Mouse (Mus musculus) lung, postnatal 0 days (tissue): ENCODE measurements around the gene Zan. TPM values are rescaled to one million over a fixed set of nuclear protein-coding genes. Genes with fewer than 3 reads are reported as not detected.

Experiments used
- ATAC-seq: fragments of 200-750 bp; cut with Nextera tagmentation; 2 replicates; pipeline ENCODE4 v1.8.0; 2017; ENCODE audit warnings: moderate library complexity
- DNase-seq: peaks from one replicate; pipeline ENCODE4 v3.0.0-alpha.2; 2016; ENCODE audit warnings: low spot score
- H3K27ac ChIP-seq: fragments of 300-500 bp; sonication (generic); 2 replicates; pipeline ENCODE4 v1.5.1; 2014; ENCODE audit warnings: antibody characterized with exemption, mild to moderate bottlenecking, low read length, mixed read lengths
- H3K27me3 ChIP-seq: fragments of 300-500 bp; sonication (generic); replicated peaks from 2 replicates; pipeline ENCODE4 v1.6.1; 2014; ENCODE audit warnings: low read length, mixed read lengths; ENCODE audit not compliant: insufficient read depth
- H3K36me3 ChIP-seq: fragments of 300-500 bp; sonication (generic); 2 replicates; pipeline ENCODE4 v1.6.1; 2014; ENCODE audit warnings: low read length, mixed read lengths; ENCODE audit not compliant: insufficient read depth
- H3K4me1 ChIP-seq: fragments of 300-500 bp; sonication (generic); 2 replicates; pipeline ENCODE4 v1.6.1; 2014; ENCODE audit warnings: antibody characterized with exemption, low read depth, low read length, mixed read lengths; ENCODE audit not compliant: insufficient read depth
- H3K4me2 ChIP-seq: fragments of 300-500 bp; sonication (generic); replicated peaks from 2 replicates; pipeline ENCODE4 v1.6.1; 2014; ENCODE audit warnings: low read depth, mild to moderate bottlenecking, low read length, moderate library complexity, mixed read lengths
- H3K4me3 ChIP-seq: fragments of 300-500 bp; sonication (generic); 2 replicates; pipeline ENCODE4 v1.5.1; 2014; ENCODE audit warnings: low read depth, low read length
- H3K9ac ChIP-seq: fragments of 300-500 bp; sonication (generic); replicated peaks from 2 replicates; pipeline ENCODE4 v1.6.1; 2014; ENCODE audit warnings: low read depth, mild to moderate bottlenecking
- H3K9me3 ChIP-seq: fragments of 300-500 bp; sonication (generic); 2 replicates; pipeline ENCODE4 v1.6.1; 2016; ENCODE audit warnings: low read length, mixed read lengths
- CTCF ChIP-seq: IDR thresholded peaks from 2 replicates; pipeline ENCODE4 v1.5.1; 2016; ENCODE audit warnings: antibody characterized with exemption, mild to moderate bottlenecking
- EP300 ChIP-seq: IDR thresholded peaks from 2 replicates; pipeline ENCODE4 v1.6.1; 2016; ENCODE audit warnings: antibody characterized with exemption, mild to moderate bottlenecking, control low read depth
- WGBS: fragments of 180-500 bp; shearing (Covaris S2); extraction: QIAGEN DNeasy Blood & Tissue Kit; methylation state at CpG from one replicate; pipeline ENCODE4 v1.1.7; 2014; 5-methylcytosine and 5-hydroxymethylcytosine counted together
- polyA plus RNA-seq: library from polyadenylated mRNA; unstranded; fragments of >200 nt; fragmentation: Nextera tagmentation; extraction: Ambion mirVana; gene quantifications from 2 replicates; pipeline ENCODE4 v1.2.1, GENCODE M21; 2015

The Zan gene
- polyA plus RNA-seq, 1 experiment from 2014 or later, result 0.11 TPM

GRCm38 (mm10) chr5:137409451-137409850, 67.4 kb downstream of the Zan start:
- Histone ChIP-seq H3K9ac (no peak overlapping the region), H3K27ac (no peak overlapping the region), H3K36me3 (no peaks in the 10 kb centered on the region), H3K4me1 (no peaks in the 10 kb centered on the region), H3K4me2 (no peak overlapping the region), H3K9me3 (no peaks in the 10 kb centered on the region), H3K4me3 (no peak overlapping the region), H3K27me3 (no peaks in the 10 kb centered on the region)
- 64% methylated on average over 6 of the region's 6 CpGs for WGBS
- DNase-seq (no peak), ATAC-seq (no peak)
- TF ChIP-seq EP300, result no peak
- TF ChIP-seq CTCF, result no peak

- Histone ChIP-seq H3K27me3 (no peaks in the 10 kb centered on the region), H3K4me2 (no peak overlapping the region), H3K9ac (no peak overlapping the region), H3K27ac (no peak overlapping the region), H3K4me3 (no peak overlapping the region), H3K36me3 (no peaks in the 10 kb centered on the region), H3K9me3 (no peaks in the 10 kb centered on the region), H3K4me1 (no peaks in the 10 kb centered on the region)
- WGBS, result 75% methylated on average over 2 of the region's 2 CpGs
- no peak for DNase-seq
- TF ChIP-seq CTCF (no peak), EP300 (no peak)
- no peak for ATAC-seq
Observed at GRCm38 (mm10) chr5:137404081-137404480, 72.8 kb downstream of the Zan start.

GRCm38 (mm10) chr5:137394456-137394855, 82.4 kb downstream of the Zan start:
- DNase-seq (no peak), ATAC-seq (no peak)
- TF ChIP-seq CTCF, result peak; percentile 45
- no peak for TF ChIP-seq EP300

GRCm38 (mm10) chr5:137391641-137392040, 85.2 kb downstream of the Zan start:
- TF ChIP-seq CTCF, result no peak
- no peak for TF ChIP-seq EP300
- Histone ChIP-seq H3K36me3 (no peaks in the 10 kb centered on the region), H3K9me3 (no peaks in the 10 kb centered on the region), H3K4me1 (no peaks in the 10 kb centered on the region), H3K4me2 (no peak overlapping the region), H3K27ac (no peak overlapping the region), H3K9ac (no peak overlapping the region), H3K4me3 (no peak overlapping the region), H3K27me3 (no peaks in the 10 kb centered on the region)
- DNase-seq, result no peak
- ATAC-seq, result no peak
- WGBS, result 86% methylated on average over 8 of the region's 8 CpGs

More at GRCm38 (mm10) chr5:137394456-137394855, 82.4 kb downstream of the Zan start:
- Histone ChIP-seq H3K9me3 (no peaks in the 10 kb centered on the region), H3K36me3 (no peaks in the 10 kb centered on the region), H3K4me1 (no peaks in the 10 kb centered on the region), H3K4me3 (no peak overlapping the region), H3K27ac (no peak overlapping the region), H3K4me2 (no peak overlapping the region), H3K9ac (no peak overlapping the region), H3K27me3 (no peaks in the 10 kb centered on the region)
- 30% methylated on average over 7 of the region's 7 CpGs for WGBS

GRCm38 (mm10) chr5:137386712-137387111, 90.2 kb downstream of the Zan start:
- no peak for TF ChIP-seq CTCF
- no peak for TF ChIP-seq EP300
- Histone ChIP-seq H3K27ac (no peak overlapping the region), H3K4me3 (no peak overlapping the region), H3K4me1 (no peaks in the 10 kb centered on the region), H3K36me3 (no peaks in the 10 kb centered on the region), H3K4me2 (no peak overlapping the region), H3K27me3 (no peaks in the 10 kb centered on the region), H3K9me3 (no peaks in the 10 kb centered on the region), H3K9ac (no peak overlapping the region)
- DNase-seq (no peak), ATAC-seq (no peak)
- WGBS, result 80% methylated on average over 7 of the region's 7 CpGs

GRCm38 (mm10) chr5:137383441-137383840, 93.4 kb downstream of the Zan start:
- 85% methylated on average over 7 of the region's 7 CpGs for WGBS
- TF ChIP-seq EP300 (no peak), CTCF (no peak)
- ATAC-seq (no peak), DNase-seq (no peak)
- H3K4me1 ChIP-seq, result no peaks in the 10 kb centered on the region
- H3K4me2 ChIP-seq, result no peak overlapping the region
- no peaks in the 10 kb centered on the region for H3K36me3 ChIP-seq
- no peaks in the 10 kb centered on the region for H3K9me3 ChIP-seq
- no peak overlapping the region for H3K9ac ChIP-seq
- no peak overlapping the region for H3K4me3 ChIP-seq
- H3K27me3 ChIP-seq, result no peaks in the 10 kb centered on the region
- H3K27ac ChIP-seq, result no peak overlapping the region

GRCm38 (mm10) chr5:137381152-137381551, 95.7 kb downstream of the Zan start:
- Histone ChIP-seq H3K4me3 (no peak overlapping the region), H3K27me3 (no peaks in the 10 kb centered on the region), H3K27ac (no peak overlapping the region), H3K9ac (no peak overlapping the region), H3K9me3 (no peaks in the 10 kb centered on the region), H3K4me2 (no peak overlapping the region), H3K36me3 (no peaks in the 10 kb centered on the region), H3K4me1 (no peaks in the 10 kb centered on the region)
- ATAC-seq, result no peak
- TF ChIP-seq EP300 (no peak), CTCF (peak; percentile 90)
- peak; percentile 55 for DNase-seq
- WGBS, result 29% methylated on average over 3 of the region's 4 CpGs
